Mouse (Mus musculus) forebrain, embryonic 11.5 days (tissue): ENCODE data around the gene Arhgef2. TPM values are rescaled to one million over a fixed set of nuclear protein-coding genes. Genes with fewer than 3 reads are reported as not detected.
A peak's percentile ranks its signal among the peaks of the same experiment; 100 is the strongest.

ENCODE experiments used
- ATAC-seq: fragments of 200-750 bp; cut with Nextera tagmentation; replicated peaks from 2 replicates; pipeline ENCODE4 v1.8.0; 2017; ENCODE audit warnings: moderate TSS enrichment; ENCODE audit not compliant: low FRiP score
- DNase-seq: peaks from one replicate; pipeline ENCODE4 v3.0.0-alpha.2; 2017; ENCODE audit warnings: low spot score
- H3K27ac ChIP-seq: fragments of 300-500 bp; sonication (generic); 2 replicates; pipeline ENCODE4 v1.5.1; 2014; ENCODE audit warnings: low read depth, low read length
- H3K27me3 ChIP-seq: fragments of 300-500 bp; sonication (generic); 2 replicates; pipeline ENCODE4 v1.6.1; 2014; ENCODE audit warnings: mild to moderate bottlenecking, low read length, mixed read lengths; ENCODE audit not compliant: control insufficient read depth, insufficient read depth
- H3K36me3 ChIP-seq: fragments of 300-500 bp; sonication (generic); 2 replicates; pipeline ENCODE4 v1.6.1; 2014; ENCODE audit warnings: mild to moderate bottlenecking, low read length, moderate library complexity, mixed read lengths; ENCODE audit not compliant: control insufficient read depth, insufficient read depth
- H3K4me1 ChIP-seq: fragments of 300-500 bp; sonication (generic); replicated peaks from 2 replicates; pipeline ENCODE4 v1.6.1; 2014; ENCODE audit warnings: low read length, mixed read lengths; ENCODE audit not compliant: control insufficient read depth, insufficient read depth
- H3K4me2 ChIP-seq: fragments of 300-500 bp; sonication (generic); 2 replicates; pipeline ENCODE4 v1.6.1; 2014; ENCODE audit warnings: low read depth, mild to moderate bottlenecking, low read length, moderate library complexity, mixed read lengths; ENCODE audit not compliant: severe bottlenecking
- H3K4me3 ChIP-seq: fragments of 300-500 bp; sonication (generic); 2 replicates; pipeline ENCODE4 v1.5.1; 2014; ENCODE audit warnings: low read depth, low read length
- H3K9ac ChIP-seq: fragments of 300-500 bp; sonication (generic); 2 replicates; pipeline ENCODE4 v1.6.1; 2014; ENCODE audit warnings: low read length
- H3K9me3 ChIP-seq: fragments of 300-500 bp; sonication (generic); 2 replicates; pipeline ENCODE4 v1.6.1; 2016; ENCODE audit warnings: low read length, mixed read lengths; ENCODE audit not compliant: control insufficient read depth
- WGBS: fragments of 180-500 bp; shearing (Covaris S2); extraction: QIAGEN DNeasy Blood & Tissue Kit; methylation state at CpG from one replicate; pipeline ENCODE4 v1.1.7; 2014; 5-methylcytosine and 5-hydroxymethylcytosine counted together
- polyA plus RNA-seq: library from polyadenylated mRNA; unstranded; fragments of >200 nt; fragmentation: Nextera tagmentation; extraction: Ambion mirVana; gene quantifications from 2 replicates; pipeline ENCODE4 v1.2.1, GENCODE M21; 2014

The Arhgef2 gene
- polyA plus RNA-seq, 1 experiment from 2014 or later = 123 TPM

DNA sequence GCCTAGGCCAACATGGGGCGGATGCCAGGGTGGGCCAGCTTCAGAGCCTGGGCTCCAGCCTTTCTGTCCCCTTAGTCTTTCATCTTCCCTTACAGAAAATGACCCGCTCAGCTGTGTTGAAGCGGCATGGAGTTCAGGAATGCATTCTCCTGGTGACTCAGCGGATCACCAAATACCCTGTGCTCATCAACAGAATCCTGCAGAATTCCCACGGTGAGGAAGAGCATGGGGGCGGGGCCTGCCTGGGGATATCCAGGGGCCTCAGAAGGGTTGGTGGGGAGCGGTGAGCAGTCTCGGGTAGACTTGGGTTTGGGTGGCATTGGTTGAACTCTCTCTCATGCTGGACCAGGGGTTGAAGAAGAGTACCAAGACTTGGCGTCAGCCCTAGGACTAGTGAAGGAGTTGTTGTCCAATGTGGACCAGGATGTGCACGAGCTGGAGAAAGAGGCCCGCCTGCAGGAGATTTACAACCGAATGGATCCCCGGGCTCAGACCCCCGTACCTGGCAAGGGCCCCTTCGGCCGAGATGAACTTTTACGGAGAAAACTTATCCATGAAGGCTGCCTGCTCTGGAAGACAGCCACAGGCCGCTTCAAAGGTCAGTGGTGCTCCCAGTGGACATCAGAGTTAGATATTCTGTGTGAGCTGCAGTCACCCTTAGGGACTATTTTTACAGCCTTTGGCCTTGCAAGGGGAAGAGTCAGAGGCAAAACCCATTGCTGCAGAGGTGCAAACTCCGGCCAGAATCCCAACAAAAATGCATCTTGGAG is 29.9 kb downstream of the Arhgef2 start:
- WGBS = 91% methylated on average over 19 of the region's 19 CpGs
- ATAC-seq = no peak
- H3K27me3 ChIP-seq = no peaks in the 10 kb centered on the region

GRCm38 (mm10) chr3:88636555-88636986 is 30.8 kb downstream of the Arhgef2 start:
- WGBS = 95% methylated on average over 8 of the region's 8 CpGs
- Histone ChIP-seq H3K4me2 (no peak overlapping the region), H3K9ac (no peak overlapping the region), H3K4me3 (no peak overlapping the region), H3K27me3 (no peaks in the 10 kb centered on the region), H3K27ac (no peak overlapping the region), H3K36me3 (peaks cover 41% of the 10 kb centered on the region), H3K9me3 (no peaks in the 10 kb centered on the region), H3K4me1 (no peaks in the 10 kb centered on the region)
- ATAC-seq (no peak), DNase-seq (peak; percentile 44)

More for the DNA sequence above, 29.9 kb downstream of the Arhgef2 start:
- Histone ChIP-seq H3K4me2 (no peak overlapping the region), H3K36me3 (peaks cover 41% of the 10 kb centered on the region), H3K9me3 (no peaks in the 10 kb centered on the region), H3K9ac (no peak overlapping the region), H3K4me1 (no peaks in the 10 kb centered on the region), H3K4me3 (no peak overlapping the region), H3K27ac (no peak overlapping the region)
- DNase-seq = peak; percentile 43

DNA sequence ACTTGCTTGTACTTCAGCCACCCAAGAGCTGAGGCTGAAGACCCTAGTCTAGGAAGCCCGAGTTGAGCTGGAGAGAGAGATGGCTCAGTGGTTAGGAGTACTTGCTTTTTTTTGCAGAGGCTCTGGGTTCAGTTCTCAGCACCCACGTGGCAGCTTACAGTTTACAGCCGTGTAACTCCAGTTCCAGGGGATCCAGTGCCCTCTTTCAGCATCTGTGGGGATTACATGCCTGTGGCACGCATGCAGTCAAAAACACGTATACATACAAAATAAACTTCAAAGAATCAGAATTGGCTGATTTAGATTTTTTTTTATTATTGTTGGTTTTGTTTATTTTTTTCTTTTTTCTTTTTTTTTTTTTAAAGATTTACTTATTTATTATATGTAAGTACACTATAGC is 31.4 kb downstream of the Arhgef2 start:
- no peaks in the 10 kb centered on the region for H3K27me3 ChIP-seq
- H3K4me2 ChIP-seq = no peak overlapping the region
- DNase-seq = no peak
- 95% methylated on average over 5 of the region's 5 CpGs for WGBS
- H3K9me3 ChIP-seq = no peaks in the 10 kb centered on the region
- H3K36me3 ChIP-seq = peaks cover 41% of the 10 kb centered on the region
- H3K27ac ChIP-seq = no peak overlapping the region
- H3K4me1 ChIP-seq = no peaks in the 10 kb centered on the region
- H3K4me3 ChIP-seq = no peak overlapping the region
- H3K9ac ChIP-seq = no peak overlapping the region
- no peak for ATAC-seq

GRCm38 (mm10) chr3:88639239-88639638 is 33.5 kb downstream of the Arhgef2 start:
- no peak overlapping the region for H3K4me3 ChIP-seq
- H3K27me3 ChIP-seq = no peaks in the 10 kb centered on the region
- no peaks in the 10 kb centered on the region for H3K4me1 ChIP-seq
- WGBS = 95% methylated on average over 12 of the region's 12 CpGs
- H3K9ac ChIP-seq = no peak overlapping the region
- H3K4me2 ChIP-seq = no peak overlapping the region
- ATAC-seq = no peak
- DNase-seq = no peak
- H3K27ac ChIP-seq = no peak overlapping the region
- peaks cover 35% of the 10 kb centered on the region for H3K36me3 ChIP-seq
- no peaks in the 10 kb centered on the region for H3K9me3 ChIP-seq

GRCm38 (mm10) chr3:88640676-88641075 is 34.9 kb downstream of the Arhgef2 start:
- Histone ChIP-seq H3K27me3 (no peaks in the 10 kb centered on the region), H3K36me3 (peaks cover 27% of the 10 kb centered on the region), H3K9ac (no peak overlapping the region), H3K4me2 (no peak overlapping the region), H3K27ac (no peak overlapping the region), H3K9me3 (no peaks in the 10 kb centered on the region), H3K4me1 (no peaks in the 10 kb centered on the region), H3K4me3 (no peak overlapping the region)
- DNase-seq (peak; percentile 70), ATAC-seq (no peak)
- 81% methylated on average over 1 of the region's 1 CpGs for WGBS

- 91% methylated on average over 5 of the region's 5 CpGs for WGBS
Measured at GRCm38 (mm10) chr3:88643078-88643477, 37.3 kb downstream of the Arhgef2 start.

DNA sequence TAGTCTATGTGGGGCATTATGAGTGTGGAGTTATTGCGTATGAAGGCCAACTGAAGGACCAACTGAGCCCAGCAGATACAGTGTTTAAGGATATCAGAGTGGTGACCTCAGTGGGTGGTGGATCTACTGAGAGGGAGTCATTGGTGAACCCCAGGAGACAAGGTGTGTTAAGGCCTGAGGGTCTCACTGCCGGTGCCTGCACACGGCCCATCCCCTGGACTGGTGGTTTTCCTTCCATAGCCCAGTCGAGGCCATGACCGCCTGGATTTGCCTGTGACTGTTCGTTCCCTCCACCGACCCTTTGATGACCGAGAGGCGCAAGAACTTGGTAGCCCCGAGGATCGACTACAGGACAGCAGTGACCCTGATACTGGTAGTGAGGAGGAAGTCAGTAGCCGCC is 40.2 kb downstream of the Arhgef2 start:
- Histone ChIP-seq H3K9me3 (no peaks in the 10 kb centered on the region), H3K27ac (no peak overlapping the region), H3K9ac (no peak overlapping the region), H3K4me2 (no peak overlapping the region), H3K4me3 (no peak overlapping the region), H3K27me3 (no peaks in the 10 kb centered on the region), H3K4me1 (no peaks in the 10 kb centered on the region), H3K36me3 (peaks cover 22% of the 10 kb centered on the region)
- ATAC-seq (no peak), DNase-seq (no peak)
- WGBS = 92% methylated on average over 12 of the region's 12 CpGs

More at GRCm38 (mm10) chr3:88643078-88643477, 37.3 kb downstream of the Arhgef2 start:
- H3K27me3 ChIP-seq = no peaks in the 10 kb centered on the region
- no peak overlapping the region for H3K9ac ChIP-seq
- H3K36me3 ChIP-seq = peaks cover 31% of the 10 kb centered on the region
- no peaks in the 10 kb centered on the region for H3K4me1 ChIP-seq
- ATAC-seq (no peak), DNase-seq (no peak)
- H3K9me3 ChIP-seq = no peaks in the 10 kb centered on the region
- no peak overlapping the region for H3K4me2 ChIP-seq
- no peak overlapping the region for H3K4me3 ChIP-seq
- no peak overlapping the region for H3K27ac ChIP-seq

- WGBS = 89% methylated on average over 6 of the region's 6 CpGs
- H3K4me3 ChIP-seq = no peak overlapping the region
- no peak overlapping the region for H3K9ac ChIP-seq
- peaks cover 22% of the 10 kb centered on the region for H3K36me3 ChIP-seq
- H3K4me2 ChIP-seq = no peak overlapping the region
- no peaks in the 10 kb centered on the region for H3K27me3 ChIP-seq
- no peak for ATAC-seq
- no peaks in the 10 kb centered on the region for H3K4me1 ChIP-seq
- no peak overlapping the region for H3K27ac ChIP-seq
- DNase-seq = no peak
- no peaks in the 10 kb centered on the region for H3K9me3 ChIP-seq
Measured at GRCm38 (mm10) chr3:88646426-88646995, 40.7 kb downstream of the Arhgef2 start.

DNA sequence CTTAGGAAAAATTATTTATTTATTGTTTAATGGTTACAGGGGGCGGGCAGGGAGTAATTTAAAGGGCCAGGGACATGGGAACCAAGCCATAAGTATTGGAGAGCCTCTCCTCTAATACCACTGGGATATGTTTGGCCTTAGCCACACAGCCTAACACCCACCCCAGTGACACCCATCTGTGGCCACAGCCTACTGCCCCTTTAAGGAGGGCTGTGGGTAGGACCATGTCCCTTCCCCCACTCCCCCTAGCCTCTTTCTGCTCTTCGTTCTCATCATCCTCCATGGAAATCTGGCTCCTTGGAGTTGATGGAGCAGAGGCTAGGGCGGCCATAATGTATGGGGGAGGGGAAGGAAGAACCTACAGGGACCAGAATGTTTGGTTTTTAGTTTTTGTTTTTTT is 41.3 kb downstream of the Arhgef2 start:
- Histone ChIP-seq H3K27me3 (no peaks in the 10 kb centered on the region), H3K27ac (no peak overlapping the region), H3K4me3 (no peak overlapping the region), H3K9ac (no peak overlapping the region), H3K9me3 (no peaks in the 10 kb centered on the region), H3K4me1 (no peaks in the 10 kb centered on the region), H3K36me3 (peaks cover 22% of the 10 kb centered on the region), H3K4me2 (no peak overlapping the region)
- no peak for ATAC-seq
- no peak for DNase-seq
- WGBS = 83% methylated on average over 3 of the region's 3 CpGs
